Mouse (Mus musculus) liver, postnatal 0 days (tissue): ENCODE data around the gene Tmprss7.

Source experiments
- CTCF ChIP-seq: sonication (generic); IDR thresholded peaks from 2 replicates; pipeline ENCODE4 v1.5.1; 2016; ENCODE audit warnings: antibody characterized with exemption, low read depth
- EP300 ChIP-seq: IDR thresholded peaks from 2 replicates; pipeline ENCODE4 v1.6.1; 2016; ENCODE audit warnings: antibody characterized with exemption, low read depth, mild to moderate bottlenecking

- no peak for TF ChIP-seq EP300
- no peak for TF ChIP-seq CTCF
Measured at GRCm38 (mm10) chr16:45690178-45690577, 3.3 kb downstream of the Tmprss7 start.
